Mouse (Mus musculus) left cerebral cortex, adult 2 months (tissue): Measurements from ENCODE around the gene Macrod1. TPM values are rescaled to one million over a fixed set of nuclear protein-coding genes. Genes with fewer than 3 reads are reported as not detected.

ENCODE experiments used
- DNase-seq, 2 experiments: peaks; one replicate each; pipeline ENCODE4 v3.0.0; 2021 to 2022; ENCODE audit warnings: low spot score in 2 of 2, mixed read lengths in 1 of 2; ENCODE audit errors: extremely low spot score in 1 of 2
- H3K27ac ChIP-seq: fragments of 200-600 bp; 2 replicates; pipeline ENCODE4 v1.8.1; 2022
- H3K4me3 ChIP-seq: fragments of 200-600 bp; 2 replicates; pipeline ENCODE4 v1.8.1; 2022
- CTCF ChIP-seq: fragments of 200-600 bp; IDR thresholded peaks from 2 replicates; pipeline ENCODE4 v1.8.1; 2022; ENCODE audit warnings: antibody characterized with exemption, mild to moderate bottlenecking, moderate library complexity
- intact Hi-C: fragments of 180-260 bp; cut with DNase I; formaldehyde crosslinking; loops from one replicate; pipeline ENCODE4 v1.15.1; 2025
- total RNA-seq, 2 experiments: library from RNA; stranded (reverse); gene quantifications; 2 replicates each; pipeline ENCODE4 v1.2.3; 2021

Macrod1 gene
- total RNA-seq, 2 experiments from 2014 or later: 13.3 to 15.7 TPM

GRCm38 (mm10) chr19:7240782-7241690, 184.4 kb downstream of the Macrod1 start, which contains the start of gene Naa40:
TSS of gene Naa40 (minus strand) at chr19:7241183.
- DNase-seq: peak; percentile 92 to 95
- intact Hi-C loops: loop anchor here (2.0 kb wide), 1 partner anchor 176 kb away; the partner anchor contains the start of gene 2700081O15Rik
- Histone ChIP-seq H3K27ac (peak within 1 kb of the TSS; percentile 93), H3K4me3 (peak within 1 kb of the TSS; percentile 86)
- TF ChIP-seq CTCF: no peak

DNA sequence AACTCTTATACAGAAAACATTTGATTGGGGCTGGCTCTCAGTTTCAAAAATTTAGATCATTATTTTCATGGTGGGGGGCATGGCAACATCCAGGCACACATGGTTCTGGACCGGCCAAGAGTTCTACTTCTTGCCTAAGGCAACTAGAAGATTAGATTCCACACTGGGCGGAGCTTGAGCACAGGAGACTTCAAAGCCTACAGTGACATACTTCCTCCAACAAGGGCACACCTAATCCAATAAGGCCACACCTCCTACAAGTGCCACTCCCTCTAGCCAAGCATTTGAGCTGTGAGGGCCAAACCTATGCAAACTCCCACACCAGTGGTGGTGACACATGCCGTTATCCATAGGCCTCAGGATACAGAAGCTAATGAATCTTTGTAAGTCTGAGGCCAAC, 189.4 kb downstream of the Macrod1 start:
- no peak for DNase-seq
- no peak overlapping the region for H3K4me3 ChIP-seq
- intact Hi-C loops: no loop called here
- TF ChIP-seq CTCF: no peak
- no peak overlapping the region for H3K27ac ChIP-seq

Other genes starting within 250 kb of the Macrod1 start
- 10 to 100 TPM; 34.6 to 37.3 TPM for gene Rps6ka4, start 216.2 kb upstream of the Macrod1 start, total RNA-seq
- 1 to 10 TPM; 2.5 to 3.5 TPM for gene Ccdc88b, start 198.6 kb upstream of the Macrod1 start, total RNA-seq
- 10 to 100 TPM; 40.0 to 43.4 TPM for gene Trmt112, start 147.1 kb upstream of the Macrod1 start, total RNA-seq
- gene Prdx5, start 146.7 kb upstream of the Macrod1 start, total RNA-seq: 100 to 1,000 TPM; 315 to 354 TPM
- gene Esrra, start 135.0 kb upstream of the Macrod1 start, total RNA-seq: 10 to 100 TPM; 66.8 to 69.2 TPM
- gene Catsperz, start 131.4 kb upstream of the Macrod1 start, total RNA-seq: 10 to 100 TPM; 23.1 TPM
- gene Kcnk4, start 122.3 kb upstream of the Macrod1 start, total RNA-seq: 10 to 100 TPM; 39.1 to 39.2 TPM
- 10 to 100 TPM; 34.8 to 36.2 TPM for gene Bad, start 114.9 kb upstream of the Macrod1 start, total RNA-seq
- gene Gpr137, start 114.3 kb upstream of the Macrod1 start, total RNA-seq: 100 to 1,000 TPM in 1 of 2 experiments, 10 to 100 TPM in 1; 97.3 to 104 TPM
- gene Ppp1r14b, start 81.8 kb upstream of the Macrod1 start, total RNA-seq: 10 to 100 TPM; 62.4 to 65.6 TPM
- 10 to 100 TPM; 11.1 to 12.1 TPM for gene Plcb3, start 80.3 kb upstream of the Macrod1 start, total RNA-seq
- gene Fkbp2, start 76.3 kb upstream of the Macrod1 start, total RNA-seq: 100 to 1,000 TPM; 106 to 108 TPM
- 100 to 1,000 TPM in 1 of 2 experiments, 10 to 100 TPM in 1; 89.4 to 101 TPM for gene Vegfb, start 69.2 kb upstream of the Macrod1 start, total RNA-seq
- 10 to 100 TPM; 28.2 to 28.9 TPM for gene Dnajc4, start 64.2 kb upstream of the Macrod1 start, total RNA-seq
- 10 to 100 TPM; 15.8 to 16.8 TPM for gene Nudt22, start 60.7 kb upstream of the Macrod1 start, total RNA-seq
- gene Trpt1, start 60.7 kb upstream of the Macrod1 start, total RNA-seq: 10 to 100 TPM; 18.8 to 19.6 TPM
- 1 to 10 TPM; 3.6 to 4.8 TPM for gene Fermt3, start 37.3 kb upstream of the Macrod1 start, total RNA-seq
- gene Stip1, start 16.8 kb upstream of the Macrod1 start, total RNA-seq: 100 to 1,000 TPM; 198 to 205 TPM
- 10 to 100 TPM; 41.4 to 43.0 TPM for gene Flrt1, start 48.9 kb downstream of the Macrod1 start, total RNA-seq
- gene Otub1, start 149.5 kb downstream of the Macrod1 start, total RNA-seq: 100 to 1,000 TPM; 257 to 267 TPM
- gene Cox8a, start 160.8 kb downstream of the Macrod1 start, total RNA-seq: 100 to 1,000 TPM; 934 to 941 TPM
- gene Naa40, start 184.4 kb downstream of the Macrod1 start, total RNA-seq: 10 to 100 TPM; 35.7 to 37.4 TPM
- 10 to 100 TPM; 14.3 to 14.7 TPM for gene Rcor2, start 210.5 kb downstream of the Macrod1 start, total RNA-seq